Comparison of ENCODE assay signal across 17 mouse cellular contexts in genomic region chr9:37107546-37107945, GRCm38 (mm10). TPM values are rescaled to one million over a fixed set of nuclear protein-coding genes. Genes with fewer than 3 reads are reported as not detected.
DNase-seq lines count a peak whose midpoint lies in the region; ATAC-seq and TF ChIP-seq lines count a peak whose summit lies in the region.
"Had no signal": no experiment of that assay in that cellular context is flagged by ENCODE, and none has a peak within 500 bp of the region (broad histone marks: within the 10 kb centered on the region; RNA-seq: fewer than 3 reads in every experiment).

No protein-coding gene starts in this region.

- no peak for DNase-seq in gastrocnemius, adult 2 months
- DNase-seq in gastrocnemius, postnatal 36 days, result no peak
- peak; percentile 42 for DNase-seq in kidney, adult 9 months
- no peak for DNase-seq in kidney, adult 11 months
- DNase-seq in midbrain, embryonic 11.5 days (ENCODE audit: low spot score, missing footprints), result no peak
- DNase-seq in thymus, postnatal 4 days, result no peak
- DNase-seq: adrenal gland, postnatal 36 days; cerebellum, adult 2 months; gastrocnemius, postnatal 10 days; heart, postnatal 10 days; layer of hippocampus, postnatal 36 days; liver; liver, postnatal 0 days; thymus, postnatal 14 days had no signal

- H3K4me3 ChIP-seq in gastrocnemius, adult 2 months, result no peak overlapping the region
- H3K4me3 ChIP-seq in midbrain, embryonic 12.5 days, result no peak overlapping the region
- no peak overlapping the region for H3K4me3 ChIP-seq in midbrain, embryonic 11.5 days (ENCODE audit: low read depth, low read length)
- H3K4me3 ChIP-seq: stomach, embryonic 15.5 days had no signal

- no peak overlapping the region for H3K9ac ChIP-seq in midbrain, embryonic 12.5 days (replicated peaks)
- H3K9ac ChIP-seq in midbrain, embryonic 11.5 days (ENCODE audit: low read length), result no peak overlapping the region
- H3K9ac ChIP-seq: liver, postnatal 0 days; stomach, embryonic 15.5 days had no signal

- no peaks in the 10 kb centered on the region for H3K36me3 ChIP-seq in midbrain, embryonic 12.5 days
- no peaks in the 10 kb centered on the region for H3K36me3 ChIP-seq in midbrain, embryonic 11.5 days (ENCODE audit: control insufficient read depth, insufficient read depth, low read length)
- H3K36me3 ChIP-seq: stomach, embryonic 15.5 days had no signal

- H3K4me2 ChIP-seq in midbrain, embryonic 12.5 days (replicated peaks), result no peak overlapping the region
- no peak overlapping the region for H3K4me2 ChIP-seq in midbrain, embryonic 11.5 days
- H3K4me2 ChIP-seq: stomach, embryonic 15.5 days had no signal

- peak overlapping the region; percentile 12; the same call in 1 of the 2 replicates for H3K27ac ChIP-seq in gastrocnemius, adult 2 months
- H3K27ac ChIP-seq in midbrain, embryonic 12.5 days (replicated peaks), result 0 out of 2 replicates have a peak overlapping the region, but pooled peaks have one; percentile 20
- no peak overlapping the region for H3K27ac ChIP-seq in midbrain, embryonic 11.5 days (ENCODE audit: low read depth, low read length)
- H3K27ac ChIP-seq: stomach, embryonic 15.5 days had no signal

- intact Hi-C loops in gastrocnemius, adult 2 months (cut with DNase I), result no loop called here
- intact Hi-C loops in gastrocnemius, postnatal 36 days (cut with DNase I), result loop anchor here (5.0 kb wide), 2 partner anchors 55 to 110 kb away; no protein-coding TSS in a partner anchor

- WGBS in midbrain, embryonic 12.5 days, result 64% methylated on average over 2 of the region's 2 CpGs
- 59% methylated on average over 2 of the region's 2 CpGs for WGBS in midbrain, embryonic 11.5 days

- H3K9me3 ChIP-seq in midbrain, embryonic 12.5 days, result no peaks in the 10 kb centered on the region
- H3K9me3 ChIP-seq in midbrain, embryonic 11.5 days (ENCODE audit: control insufficient read depth, low read length), result no peaks in the 10 kb centered on the region
- H3K9me3 ChIP-seq: stomach, embryonic 15.5 days had no signal

- no peaks in the 10 kb centered on the region for H3K27me3 ChIP-seq in midbrain, embryonic 12.5 days
- H3K27me3 ChIP-seq in midbrain, embryonic 11.5 days (ENCODE audit: control insufficient read depth, insufficient read depth, low read length), result no peaks in the 10 kb centered on the region
- H3K27me3 ChIP-seq: stomach, embryonic 15.5 days had no signal

- no peak for ATAC-seq in midbrain, embryonic 12.5 days (ENCODE audit: low FRiP score, low read depth)
- ATAC-seq in midbrain, embryonic 11.5 days (ENCODE audit: low FRiP score), result no peak
- ATAC-seq: liver, postnatal 0 days had no signal

- TF ChIP-seq CTCF in gastrocnemius, adult 2 months (IDR thresholded peaks at IDR 0.05), result no peak

- peaks cover 17% of the 10 kb centered on the region for H3K4me1 ChIP-seq in midbrain, embryonic 12.5 days
- peaks cover 17% of the 10 kb centered on the region for H3K4me1 ChIP-seq in midbrain, embryonic 11.5 days (ENCODE audit: control insufficient read depth, insufficient read depth, low read length)
- H3K4me1 ChIP-seq: stomach, embryonic 15.5 days had no signal

RNA-seq across cellular contexts. Expression of gene Pknox2, which starts 39.7 kb away (rescaled TPM):
- total RNA-seq in gastrocnemius, adult 2 months (2021), result 10 to 100 TPM; 35.4 to 40.7 TPM
- total RNA-seq in gastrocnemius, postnatal 36 days (2021), result 10 to 100 TPM; 31.1 to 43.3 TPM
- polyA plus RNA-seq in midbrain, embryonic 12.5 days (2016; fragmentation: Nextera tagmentation; extraction: Ambion mirVana), result 32.3 and 33.7 TPM in 2 replicates
- polyA plus RNA-seq in midbrain, embryonic 11.5 days (2014; fragmentation: Nextera tagmentation; extraction: Ambion mirVana), result 20.2 and 20.3 TPM in 2 replicates
- total RNA-seq: megakaryocyte progenitor cell, adult 5-6 weeks had no signal
